Mouse (Mus musculus) bone marrow macrophage, adult 2 months (primary cell): ENCODE measurements around the gene Kdm4a.

Experiments
- CTCF ChIP-seq: IDR thresholded peaks from 2 replicates; pipeline ENCODE4 v1.5.1; 2012; ENCODE audit warnings: low read depth, mild to moderate bottlenecking, low read length, moderate library complexity
- POLR2A ChIP-seq: IDR thresholded peaks from 2 replicates; pipeline ENCODE4 v1.6.1; 2012; ENCODE audit warnings: mild to moderate bottlenecking, low read depth, low read length, borderline replicate concordance

DNA sequence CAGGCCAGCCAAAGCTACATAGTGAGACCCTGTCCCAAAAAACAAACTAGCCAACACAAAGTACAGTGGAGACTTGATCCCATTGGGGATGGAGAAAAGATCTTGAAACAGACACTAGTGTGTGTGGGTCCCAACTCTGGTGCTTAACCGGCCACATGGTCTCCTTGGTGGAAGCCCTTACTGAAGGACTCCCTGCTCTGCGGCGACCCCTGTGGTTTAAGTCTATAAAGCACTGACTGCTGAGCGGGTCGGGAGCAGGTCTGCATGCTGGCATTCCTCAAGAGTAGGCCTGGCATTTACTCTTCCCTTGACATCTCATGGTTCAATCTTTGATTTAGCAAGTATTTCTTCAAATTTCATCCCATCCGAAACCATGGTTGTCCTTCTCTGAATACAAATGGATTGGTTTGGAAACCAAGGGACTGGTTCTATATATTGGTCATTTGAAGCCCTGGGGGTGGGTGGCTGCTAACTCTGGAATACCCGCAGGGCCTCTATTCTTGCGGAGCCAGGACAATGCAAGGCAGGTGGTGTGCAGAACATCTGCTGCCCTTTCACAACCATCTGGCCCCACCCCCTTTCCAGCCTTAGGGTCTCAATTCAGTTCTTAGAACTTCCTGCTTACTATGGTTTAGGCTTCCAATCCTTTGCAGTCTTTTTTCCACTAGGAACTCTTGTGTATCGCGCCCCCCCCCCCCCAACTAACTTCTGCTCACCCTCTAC is 27.2 kb upstream of the Kdm4a start:
- no peak for TF ChIP-seq POLR2A
- no peak for TF ChIP-seq CTCF
